Comparison of ENCODE assay signal across 8 mouse cellular contexts in the genomic region with DNA sequence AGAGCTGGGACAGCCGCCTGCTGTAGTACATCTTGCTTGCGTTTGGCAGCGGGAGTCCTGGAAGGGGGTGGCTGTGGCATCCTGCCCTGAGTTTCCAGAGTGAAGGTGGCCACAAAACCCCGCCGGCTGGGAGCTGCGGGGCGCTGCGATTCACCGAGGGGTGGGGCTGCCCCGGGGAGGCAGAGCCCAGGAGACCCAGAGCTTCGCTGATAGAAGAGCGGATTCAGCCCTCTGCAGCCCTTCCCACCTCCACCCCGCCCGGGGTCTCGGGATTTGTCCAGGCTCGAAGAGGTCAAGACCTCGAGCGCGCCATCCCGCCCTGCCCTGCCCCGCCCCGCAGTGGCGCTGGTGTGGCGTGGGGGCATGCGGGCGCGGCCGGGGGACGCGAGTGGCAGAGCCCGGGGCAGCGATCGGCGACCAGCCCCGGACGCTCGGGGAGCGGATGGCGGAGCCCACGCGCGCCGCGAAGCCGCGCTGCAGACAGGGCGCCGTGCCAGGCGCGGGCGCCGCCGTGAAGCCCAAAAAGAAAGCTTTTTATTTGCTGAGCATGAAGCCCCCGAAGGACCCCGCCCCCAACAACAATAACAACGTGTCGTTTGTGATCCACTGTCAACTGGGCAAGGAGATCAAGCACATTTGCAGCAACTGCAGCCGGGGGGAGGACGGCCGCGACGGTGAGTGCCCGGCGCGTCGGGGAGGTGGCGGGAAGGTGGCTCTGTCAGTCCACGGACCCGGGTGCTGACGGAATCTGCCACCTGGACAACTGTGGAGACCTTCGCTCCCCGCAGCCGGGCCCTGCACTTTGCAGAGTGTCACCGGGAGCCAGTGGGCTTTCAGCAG.
DNase-seq lines count a peak whose midpoint lies in the region; ATAC-seq and TF ChIP-seq lines count a peak whose summit lies in the region.

No protein-coding gene starts in this region.

- no peak for TF ChIP-seq POLR2A in liver, adult 2 months (IDR thresholded peaks at IDR 0.05; ENCODE audit: extremely low read depth, insufficient read depth, low read length)
- no peak for TF ChIP-seq POLR2A in heart, adult 2 months (IDR thresholded peaks at IDR 0.05; ENCODE audit: insufficient read depth, low read depth, low read length)
- TF ChIP-seq POLR2A in limb, embryonic 14.5 days (IDR thresholded peaks at IDR 0.05; ENCODE audit: borderline replicate concordance, extremely low read depth, insufficient read depth, insufficient read length): no peak

- H3K4me1 ChIP-seq in liver, adult 2 months (ENCODE audit: control insufficient read depth, insufficient read depth, low read length): no peaks in the 10 kb centered on the region
- peaks cover 5% of the 10 kb centered on the region; the same call in 1 of the 2 replicates for H3K4me1 ChIP-seq in heart, adult 2 months (ENCODE audit: control insufficient read depth, insufficient read depth, low read length)
- H3K4me1 ChIP-seq in kidney, embryonic 14.5 days (ENCODE audit: control insufficient read depth, insufficient read depth, low read length): peaks cover 7% of the 10 kb centered on the region
- peaks cover 4% of the 10 kb centered on the region; the same call in 1 of the 2 replicates for H3K4me1 ChIP-seq in limb, embryonic 14.5 days (ENCODE audit: control insufficient read depth, insufficient read depth, low read length)
- H3K4me1 ChIP-seq in neural tube, embryonic 11.5 days (ENCODE audit: control insufficient read depth, insufficient read depth, low read length): peaks cover 6% of the 10 kb centered on the region

- intact Hi-C loops in heart, adult 2 months (cut with DNase I): loop anchor here (10.0 kb wide), 1 partner anchor 88 kb away; no protein-coding TSS in a partner anchor

- 1% methylated on average over 74 of the region's 74 CpGs for WGBS in liver, adult 2 months
- WGBS in heart, adult 2 months: under 1% methylated on average over 74 of the region's 74 CpGs
- WGBS in kidney, embryonic 14.5 days: 1% methylated on average over 65 of the region's 74 CpGs
- WGBS in limb, embryonic 14.5 days: under 1% methylated on average over 62 of the region's 74 CpGs
- under 1% methylated on average over 73 of the region's 74 CpGs for WGBS in neural tube, embryonic 11.5 days

- TF ChIP-seq CTCF in liver, adult 2 months (IDR thresholded peaks at IDR 0.05; ENCODE audit: low read depth, low read length): no peak
- TF ChIP-seq CTCF in heart, adult 2 months (IDR thresholded peaks at IDR 0.05): 0 out of 2 replicates have a peak, but pooled peaks have one; percentile 6

- peak overlapping the region; percentile 34; the same call in 1 of the 2 replicates for H3K9ac ChIP-seq in liver, adult 2 months (ENCODE audit: low read depth, low read length)
- peak overlapping the region; percentile 80 for H3K9ac ChIP-seq in heart, adult 2 months (ENCODE audit: low read depth, low read length)
- H3K9ac ChIP-seq in kidney, embryonic 14.5 days (ENCODE audit: low read depth, low read length): peak overlapping the region; percentile 68
- peak overlapping the region; percentile 62 for H3K9ac ChIP-seq in limb, embryonic 14.5 days (ENCODE audit: low read depth, low read length, severe bottlenecking)
- H3K9ac ChIP-seq in neural tube, embryonic 11.5 days (ENCODE audit: low read length): peak overlapping the region; percentile 54

- peak overlapping the region; percentile 100 for H3K4me2 ChIP-seq in kidney, embryonic 14.5 days (replicated peaks; ENCODE audit: low read depth, low read length)
- peak overlapping the region; percentile 100 for H3K4me2 ChIP-seq in limb, embryonic 14.5 days (replicated peaks; ENCODE audit: low read depth, low read length, severe bottlenecking)
- H3K4me2 ChIP-seq in neural tube, embryonic 11.5 days (ENCODE audit: low read depth): peak overlapping the region; percentile 99

- H3K79me2 ChIP-seq in liver, adult 2 months (ENCODE audit: control insufficient read depth, insufficient read depth, low read length): no peaks in the 10 kb centered on the region
- H3K79me2 ChIP-seq in heart, adult 2 months (replicated peaks; ENCODE audit: control insufficient read depth, insufficient read depth, low read length): no peaks in the 10 kb centered on the region

- peaks cover 12% of the 10 kb centered on the region; the same call in 1 of the 2 replicates for H3K27me3 ChIP-seq in liver, adult 2 months (ENCODE audit: control insufficient read depth, insufficient read depth, low read length)
- no peaks in the 10 kb centered on the region for H3K27me3 ChIP-seq in heart, adult 2 months (ENCODE audit: control insufficient read depth, insufficient read depth, low read length)
- H3K27me3 ChIP-seq in kidney, embryonic 14.5 days (ENCODE audit: control insufficient read depth, insufficient read depth, low read length): no peaks in the 10 kb centered on the region
- H3K27me3 ChIP-seq in limb, embryonic 14.5 days (ENCODE audit: control insufficient read depth, insufficient read depth, low read length): peaks cover 12% of the 10 kb centered on the region
- 0 out of 2 replicates have a peak, but pooled peaks cover 2% of the 10 kb centered on the region for H3K27me3 ChIP-seq in neural tube, embryonic 11.5 days (ENCODE audit: control insufficient read depth, insufficient read depth, low read length)

- peak; percentile 56 for ATAC-seq in kidney, embryonic 14.5 days (ENCODE audit: low FRiP score, low TSS enrichment)
- ATAC-seq in limb, embryonic 14.5 days (ENCODE audit: low FRiP score, low read depth): no peak; the same call in 1 of the 2 replicates
- ATAC-seq in neural tube, embryonic 11.5 days (ENCODE audit: insufficient read depth, low FRiP score, low TSS enrichment): peak; percentile 31; the same call in 1 of the 2 replicates

- no peak overlapping the region for H3K27ac ChIP-seq in liver, adult 2 months (replicated peaks; ENCODE audit: insufficient read depth, low read depth, low read length)
- H3K27ac ChIP-seq in heart, adult 2 months: no peak overlapping the region; the same call in 1 of the 2 replicates
- no peak overlapping the region for H3K27ac ChIP-seq in kidney, embryonic 14.5 days (ENCODE audit: low read depth, low read length)
- H3K27ac ChIP-seq in limb, embryonic 14.5 days (replicated peaks; ENCODE audit: low read depth, low read length): no peak overlapping the region
- H3K27ac ChIP-seq in neural tube, embryonic 11.5 days (ENCODE audit: low read depth, low read length): no peak overlapping the region

- TF ChIP-seq EP300 in heart, adult 2 months (IDR thresholded peaks at IDR 0.05; ENCODE audit: insufficient read depth, low read depth, low read length): no peak

- H3K36me3 ChIP-seq in liver, adult 2 months (ENCODE audit: control insufficient read depth, insufficient read depth, low read length): no peaks in the 10 kb centered on the region
- no peaks in the 10 kb centered on the region for H3K36me3 ChIP-seq in heart, adult 2 months (ENCODE audit: control insufficient read depth, insufficient read depth, low read length)
- H3K36me3 ChIP-seq in kidney, embryonic 14.5 days (ENCODE audit: control insufficient read depth, insufficient read depth, low read length): no peaks in the 10 kb centered on the region
- H3K36me3 ChIP-seq in limb, embryonic 14.5 days (ENCODE audit: control insufficient read depth, insufficient read depth, low read length): no peaks in the 10 kb centered on the region
- H3K36me3 ChIP-seq in neural tube, embryonic 11.5 days (ENCODE audit: control insufficient read depth, insufficient read depth, low read length): no peaks in the 10 kb centered on the region

- H3K9me3 ChIP-seq in kidney, embryonic 14.5 days (ENCODE audit: control insufficient read depth, low read length): no peaks in the 10 kb centered on the region
- no peaks in the 10 kb centered on the region for H3K9me3 ChIP-seq in limb, embryonic 14.5 days (ENCODE audit: control insufficient read depth, low read length)
- no peaks in the 10 kb centered on the region for H3K9me3 ChIP-seq in neural tube, embryonic 11.5 days (ENCODE audit: control insufficient read depth, low read length)

- DNase-seq in liver, adult 2 months (ENCODE audit: extremely low read depth, low read depth, low spot score): no peak
- DNase-seq in liver: no peak
- DNase-seq in embryo, embryonic 11 days: peak; percentile 64
- peak; percentile 40 to 53 for DNase-seq in heart, adult 2 months
- DNase-seq in limb, embryonic 14.5 days (ENCODE audit: low spot score): no peak
- DNase-seq in neural tube, embryonic 11.5 days (ENCODE audit: low spot score): peak; percentile 50
- peak; percentile 26 to 60 for DNase-seq in urinary bladder, postnatal 4 days (ENCODE audit: low spot score in 2 of 2)

- H3K4me3 ChIP-seq in liver, adult 2 months (ENCODE audit: insufficient read depth, low read depth, low read length): peak overlapping the region; percentile 61; the same call in 1 of the 2 replicates
- peak overlapping the region; percentile 68 for H3K4me3 ChIP-seq in heart, adult 2 months
- H3K4me3 ChIP-seq in kidney, embryonic 14.5 days (ENCODE audit: low read length): peak overlapping the region; percentile 69
- peak overlapping the region; percentile 62 for H3K4me3 ChIP-seq in limb, embryonic 14.5 days (replicated peaks; ENCODE audit: low read length)
- H3K4me3 ChIP-seq in neural tube, embryonic 11.5 days (ENCODE audit: low read depth, low read length): peak overlapping the region; percentile 61

Comparison
In these comparisons a context has a peak if more than half of its experiments do, and no peak if none do; other contexts are left out.
1. DNase-seq: peak in embryo, embryonic 11 days (single experiment), heart, adult 2 months (2 of 2), neural tube, embryonic 11.5 days (single experiment) and urinary bladder, postnatal 4 days (2 of 2); none in liver, adult 2 months (single experiment), liver (single experiment) and limb, embryonic 14.5 days (single experiment).
2. Peak in every context shown above with its lines, with median percentiles within 50 percentile points of each other: H3K4me3 ChIP-seq, H3K9ac ChIP-seq and H3K4me2 ChIP-seq.